Mouse (Mus musculus) 3134 (cell line): ENCODE measurements at regions not wholly inside any gene's neighbourhood (a gene's known extent, or its start where the extent isn't known, plus 50 kb on each side); places are given as distances from the start of the nearest gene placed in this dataset.

Source experiments
- DNase-seq: peaks from one replicate; pipeline ENCODE4 v3.0.0-alpha.2; 2011; ENCODE audit warnings: low spot score; ENCODE audit not compliant: insufficient read length; ENCODE audit errors: extremely low read depth

DNA sequence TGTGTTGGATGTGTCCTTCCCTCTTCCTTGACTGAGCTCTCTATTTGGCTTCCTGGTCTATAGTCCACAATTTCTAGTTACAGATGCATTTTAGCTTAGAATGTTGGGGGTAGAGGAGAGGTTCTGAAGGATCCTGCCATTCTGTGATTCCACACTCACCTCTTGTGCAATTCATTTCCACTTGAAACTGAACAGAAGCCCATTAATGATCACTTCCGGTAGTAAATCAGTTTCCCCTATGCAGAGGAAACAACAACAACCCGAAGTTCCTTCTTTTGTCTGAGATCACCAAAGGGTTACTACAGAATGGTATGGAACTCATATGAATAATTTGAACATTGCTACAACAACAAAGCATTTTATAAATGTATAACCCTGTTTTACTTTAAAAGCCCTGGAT lies 370.3 kb downstream of the Lmo4 start:
- DNase-seq, result no peak

DNA sequence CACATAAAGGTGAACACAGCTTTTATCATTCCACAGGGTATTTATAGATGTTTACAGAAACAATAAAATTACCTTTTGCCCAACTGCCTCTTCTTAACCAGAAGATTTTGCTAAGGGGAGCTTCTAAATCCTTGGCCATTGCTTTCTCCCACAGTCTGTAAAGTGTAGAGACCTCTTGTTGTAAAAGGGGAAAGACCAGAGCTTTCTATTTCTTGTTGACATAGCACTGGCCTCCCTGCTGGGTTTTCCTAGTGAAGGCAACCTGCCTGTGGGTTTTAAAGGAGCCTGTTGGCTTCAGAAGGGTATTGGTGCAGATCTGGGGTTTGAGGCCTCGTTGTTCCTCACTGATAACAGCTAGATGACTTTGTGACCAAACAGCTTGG lies 381.6 kb downstream of the Lmo4 start:
- no peak for DNase-seq

DNA sequence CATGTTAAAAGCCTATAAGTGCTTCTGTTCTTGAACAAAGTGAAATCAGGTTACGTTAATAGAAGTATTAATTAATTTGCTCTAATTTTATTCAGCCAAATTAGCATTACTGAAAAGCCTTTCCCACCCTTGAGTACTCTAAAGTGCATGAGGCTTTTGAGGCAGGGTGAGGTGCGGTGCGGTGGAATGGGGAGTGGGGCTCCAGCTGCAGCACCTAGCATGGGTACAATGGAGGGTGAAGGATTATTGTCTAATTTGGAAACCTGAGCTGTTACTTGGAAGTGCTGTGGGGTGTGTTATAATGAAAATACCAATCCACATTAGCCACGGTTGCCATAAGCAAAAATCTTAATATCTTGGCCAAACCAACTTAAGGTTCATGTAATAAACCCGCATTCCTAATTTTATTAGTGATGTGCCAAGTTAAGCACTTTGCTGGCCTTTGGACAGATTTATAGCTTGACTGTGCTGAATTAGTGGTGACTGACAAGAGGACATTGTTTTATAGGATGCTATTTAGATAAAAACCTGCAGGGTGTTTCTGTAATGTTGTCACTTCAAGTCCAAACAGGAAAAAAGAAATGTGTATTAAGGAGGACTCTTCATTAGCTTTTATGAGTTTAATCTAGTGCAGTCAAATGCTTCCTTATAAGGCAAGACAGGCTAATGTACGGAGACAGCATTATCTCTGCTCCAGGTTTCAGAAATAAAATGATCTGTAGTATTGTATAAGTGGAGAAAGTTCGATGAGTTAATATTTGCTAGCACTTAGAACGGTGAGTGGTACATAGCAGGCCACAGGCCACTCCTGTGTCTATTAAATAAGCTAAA lies 382.2 kb downstream of the Lmo4 start:
- DNase-seq, result no peak

DNA sequence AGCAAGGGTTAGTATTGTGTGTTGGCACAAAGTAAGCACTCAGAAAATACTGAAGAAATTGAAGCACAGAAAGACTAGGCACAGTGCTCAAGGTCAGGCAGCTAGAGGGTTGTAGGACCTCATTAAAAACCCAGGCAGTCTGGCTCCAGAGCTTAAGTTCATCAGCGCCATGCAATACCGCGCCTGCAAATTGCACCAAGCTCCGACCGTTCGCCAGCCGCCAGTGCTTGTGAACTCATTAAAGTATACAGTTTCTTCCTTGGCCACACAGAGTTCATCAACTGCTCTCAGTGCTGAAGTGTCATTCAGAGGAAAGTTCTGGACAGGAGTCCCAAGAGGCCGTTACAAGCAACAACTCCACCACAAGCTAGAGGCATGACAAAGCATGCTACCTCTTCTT lies 397.5 kb downstream of the Lmo4 start:
- no peak for DNase-seq

DNA sequence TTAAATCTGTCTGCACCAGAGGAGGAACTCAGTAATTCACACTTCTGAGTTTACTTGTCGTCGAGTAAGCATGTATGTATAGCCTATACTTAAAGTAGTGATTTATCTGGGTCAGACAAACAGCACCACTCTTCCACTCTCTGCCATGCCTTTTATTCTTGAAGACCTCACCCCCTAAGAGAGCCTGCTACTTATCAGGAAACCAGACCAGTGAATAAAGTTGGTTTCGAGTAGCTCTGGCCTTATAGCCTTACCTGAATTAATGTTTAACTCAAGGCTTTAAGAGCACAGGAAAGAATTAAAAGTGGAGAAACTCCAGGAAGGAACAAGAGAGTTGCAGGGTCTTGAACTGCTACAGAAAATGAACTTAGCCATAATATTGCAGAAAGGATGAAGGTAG lies 398.1 kb downstream of the Lmo4 start:
- DNase-seq, result no peak

DNA sequence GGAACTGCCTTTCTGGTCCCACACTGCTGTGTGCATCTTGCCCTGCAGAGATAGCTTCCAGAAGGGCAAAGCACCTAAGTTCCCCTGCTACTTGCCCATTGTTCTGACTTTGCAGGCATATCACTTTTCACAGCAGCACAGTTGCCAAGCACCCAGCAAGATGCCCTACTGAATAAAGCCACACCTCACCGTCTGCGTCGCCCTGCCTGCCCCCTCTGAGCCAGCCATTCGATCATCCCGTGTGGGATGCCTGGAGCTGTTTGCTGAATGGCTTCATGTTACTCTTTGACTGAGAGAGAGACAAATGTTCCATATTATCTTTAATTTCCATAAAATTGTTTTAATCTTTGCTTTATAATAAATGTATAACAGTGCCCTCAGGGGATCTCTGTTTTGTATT lies 407.2 kb downstream of the Lmo4 start:
- DNase-seq, result no peak

DNA sequence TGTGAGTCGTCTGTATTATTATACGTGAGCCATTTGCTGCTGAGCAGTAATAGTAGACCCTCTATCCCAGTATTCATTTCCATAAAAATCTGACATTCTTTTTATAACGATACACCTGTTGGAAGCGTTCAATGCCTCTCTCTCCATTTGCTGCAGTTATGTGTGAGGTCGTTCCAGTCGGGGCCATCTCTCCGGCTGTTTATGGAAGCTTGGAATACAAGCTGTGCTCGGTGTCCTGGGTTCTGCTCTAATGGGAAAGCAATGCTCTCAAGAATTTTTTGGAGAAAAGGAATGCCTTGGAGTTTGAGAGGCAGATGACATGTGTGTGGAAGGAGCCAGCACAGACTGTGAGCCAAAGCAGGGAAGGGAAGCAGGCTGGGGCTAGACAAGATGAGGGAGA lies 414.1 kb downstream of the Lmo4 start:
- DNase-seq, result no peak

DNA sequence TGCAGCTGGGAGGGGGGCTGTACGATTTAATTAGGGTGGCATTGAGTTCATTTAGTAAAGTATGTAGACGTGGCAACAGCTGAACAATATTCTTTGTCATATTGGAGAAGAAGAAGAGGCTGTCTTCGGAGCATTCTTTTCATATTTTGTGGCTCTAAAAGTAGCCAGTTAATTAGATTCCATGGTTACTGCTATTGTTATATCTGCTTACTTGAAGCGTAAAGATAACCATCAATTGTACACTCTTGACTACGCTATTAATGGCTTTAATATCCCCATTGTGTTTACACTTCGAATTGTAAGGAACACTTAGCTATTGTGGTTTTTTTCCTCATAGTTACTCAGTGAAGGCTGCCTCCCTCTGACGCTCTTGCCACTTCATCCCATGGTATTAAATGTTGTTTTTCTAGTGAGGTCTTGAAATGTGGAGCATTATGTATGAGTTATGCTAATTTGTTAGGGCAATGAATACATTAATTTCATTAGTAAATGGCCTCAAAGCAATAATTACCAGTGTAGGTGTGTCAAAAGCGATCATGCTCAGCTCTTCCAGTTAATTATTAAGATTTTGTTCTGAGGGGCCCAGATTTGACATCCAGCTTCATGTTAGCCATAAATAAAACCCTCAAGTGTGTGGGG lies 415.0 kb downstream of the Lmo4 start:
- no peak for DNase-seq

DNA sequence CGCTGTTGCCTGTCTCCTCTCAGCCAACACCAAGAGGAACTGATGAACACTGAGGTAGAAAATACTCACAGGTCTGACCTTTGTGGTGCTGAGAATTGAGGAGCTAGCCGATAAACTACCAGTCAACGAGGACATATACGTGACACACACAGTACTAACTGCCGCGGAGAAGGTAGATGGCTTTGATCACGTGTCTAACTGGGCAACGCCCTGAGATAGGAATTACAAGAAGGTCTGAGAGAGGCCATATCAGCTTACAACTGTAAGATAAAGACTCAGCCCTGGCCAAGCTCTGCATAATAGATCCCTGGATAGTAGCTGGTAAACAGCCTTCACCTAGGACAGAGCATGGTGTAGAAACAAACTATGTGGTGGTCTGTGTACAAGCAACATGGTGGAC lies 418.1 kb downstream of the Lmo4 start:
- no peak for DNase-seq

DNA sequence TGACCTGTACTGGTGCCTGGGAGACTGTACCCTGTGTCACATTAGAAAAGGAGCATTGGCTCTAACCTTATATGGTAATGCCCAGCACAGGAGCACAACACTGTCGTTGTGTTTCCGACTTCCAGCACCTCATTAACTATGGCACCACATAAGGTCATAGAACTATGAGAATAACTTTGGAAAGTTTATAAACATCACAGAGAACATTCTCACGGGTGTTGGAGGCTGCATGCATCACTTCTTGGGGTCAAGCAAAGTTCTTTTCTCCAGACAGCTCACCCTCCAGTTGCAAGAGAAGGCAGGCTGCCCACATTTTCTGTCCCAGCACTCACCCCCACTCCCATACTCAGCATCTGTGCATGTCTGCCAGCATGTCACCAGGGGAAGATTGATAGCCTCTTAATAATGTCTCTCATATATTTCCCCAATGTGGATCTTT lies 420.6 kb downstream of the Lmo4 start:
- DNase-seq, result no peak

DNA sequence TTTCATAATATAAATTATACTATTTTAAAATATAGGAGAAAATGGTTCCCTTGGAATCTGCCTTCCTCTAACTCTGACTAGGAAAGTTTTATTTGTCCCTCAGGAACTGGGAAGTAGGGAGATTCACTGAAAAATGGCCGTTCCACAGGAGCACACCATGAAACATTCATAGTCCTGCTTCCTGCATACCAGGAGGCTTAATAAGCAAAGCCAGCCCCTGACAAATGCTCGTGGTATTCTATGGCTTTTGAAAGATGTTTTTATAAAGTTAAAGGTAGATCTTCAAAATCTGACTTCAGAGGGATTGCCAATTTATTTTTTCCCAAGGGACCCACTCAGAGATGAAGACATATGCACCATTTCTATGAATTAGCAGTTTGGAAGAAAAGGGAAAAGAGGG lies 426.9 kb downstream of the Lmo4 start:
- DNase-seq, result no peak

DNA sequence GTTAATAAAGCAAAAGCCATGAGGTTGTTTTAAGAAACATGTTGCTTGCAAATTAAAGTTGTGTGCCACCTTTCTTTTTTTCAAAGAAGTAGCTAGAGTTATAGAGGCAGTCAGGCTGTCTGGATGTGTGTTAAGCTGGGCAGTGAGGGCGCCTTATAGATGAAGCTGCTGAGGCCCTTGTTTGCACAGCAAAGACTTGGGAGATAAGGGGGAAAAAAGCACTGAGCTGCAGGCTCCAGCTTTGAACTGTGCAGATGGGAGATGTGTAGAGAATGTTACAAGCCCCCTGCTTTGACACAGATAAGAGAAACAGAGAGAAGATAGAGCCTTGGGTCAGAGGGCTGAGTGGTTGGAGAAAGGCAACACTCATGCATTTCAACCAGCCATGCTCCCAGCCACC lies 445.7 kb downstream of the Lmo4 start:
- DNase-seq, result no peak

DNA sequence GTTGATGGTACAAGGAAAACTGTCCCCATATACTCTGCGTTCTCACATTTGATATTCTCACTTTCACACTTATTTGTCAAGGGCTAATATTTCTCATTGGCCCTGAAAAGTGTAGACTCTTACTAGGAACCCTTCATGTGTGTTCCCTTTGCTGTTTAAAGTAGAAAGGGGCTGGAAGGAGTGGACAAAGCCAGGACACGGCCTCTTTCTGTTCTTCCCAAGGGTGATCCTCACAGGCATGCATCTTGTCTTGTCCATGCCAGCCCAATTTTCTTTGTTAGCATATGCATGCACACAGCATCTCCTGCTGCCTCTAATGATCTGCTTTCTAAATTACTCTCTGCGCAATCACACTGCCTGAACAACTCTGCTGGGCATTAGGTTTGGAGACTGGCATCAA lies 451.8 kb downstream of the Lmo4 start:
- no peak for DNase-seq

DNA sequence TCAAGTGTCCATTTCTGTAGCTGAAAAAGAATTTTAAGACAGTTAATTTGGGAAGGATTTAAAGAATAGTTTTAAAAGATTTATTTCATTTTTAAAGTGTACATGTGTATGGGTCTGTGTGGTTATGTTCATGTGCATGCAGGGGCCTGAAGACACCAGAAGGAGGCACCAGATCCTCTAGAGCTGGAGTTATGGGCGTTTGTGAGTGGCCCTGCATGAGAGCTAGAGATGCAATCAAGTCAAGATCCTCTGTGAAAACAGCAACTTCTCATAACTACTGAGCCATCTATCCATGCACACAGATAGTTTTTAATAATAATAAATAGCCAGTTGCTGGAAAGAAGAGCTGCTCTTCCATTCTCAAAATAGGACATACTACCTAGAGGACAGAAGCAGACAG lies 452.4 kb downstream of the Lmo4 start:
- DNase-seq, result no peak

DNA sequence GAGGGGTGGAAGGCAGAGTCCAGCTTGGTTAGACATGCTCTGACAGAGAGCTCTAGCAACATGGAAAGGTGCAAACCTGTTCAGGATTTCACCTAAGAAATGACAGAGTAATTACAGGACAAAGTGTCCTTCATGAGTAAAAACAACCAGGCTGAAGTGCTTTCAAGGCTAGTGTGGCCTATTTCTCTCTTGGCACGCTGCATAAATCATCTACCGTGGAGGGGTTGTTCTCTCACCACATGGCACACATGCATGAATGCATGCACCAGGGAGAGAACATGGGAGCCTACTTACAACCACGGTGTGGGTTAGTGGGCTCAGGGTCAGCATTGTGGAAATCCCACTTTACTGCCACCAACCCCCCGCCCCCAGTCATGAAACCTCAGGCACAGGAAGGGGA lies 454.9 kb downstream of the Lmo4 start:
- DNase-seq, result no peak

DNA sequence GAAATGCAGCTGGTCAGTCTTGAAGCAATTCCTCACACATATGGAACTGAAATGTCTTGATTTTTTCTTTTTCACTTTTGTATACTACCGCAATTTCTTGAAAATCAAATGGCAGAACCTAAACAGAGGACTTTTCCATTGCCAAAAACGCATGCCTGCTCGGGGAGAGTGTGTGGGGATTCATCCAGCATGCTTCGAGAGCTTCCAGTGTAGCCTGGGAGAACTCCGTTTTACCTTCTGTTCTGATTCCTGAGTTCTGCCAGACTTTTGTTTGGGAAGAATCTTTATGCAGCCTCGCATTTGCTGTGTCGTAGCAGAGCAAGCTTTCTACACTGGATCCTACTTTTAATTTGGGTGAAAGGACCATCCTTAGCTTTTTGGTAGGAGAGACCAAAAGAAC lies 461.4 kb downstream of the Lmo4 start:
- no peak for DNase-seq

DNA sequence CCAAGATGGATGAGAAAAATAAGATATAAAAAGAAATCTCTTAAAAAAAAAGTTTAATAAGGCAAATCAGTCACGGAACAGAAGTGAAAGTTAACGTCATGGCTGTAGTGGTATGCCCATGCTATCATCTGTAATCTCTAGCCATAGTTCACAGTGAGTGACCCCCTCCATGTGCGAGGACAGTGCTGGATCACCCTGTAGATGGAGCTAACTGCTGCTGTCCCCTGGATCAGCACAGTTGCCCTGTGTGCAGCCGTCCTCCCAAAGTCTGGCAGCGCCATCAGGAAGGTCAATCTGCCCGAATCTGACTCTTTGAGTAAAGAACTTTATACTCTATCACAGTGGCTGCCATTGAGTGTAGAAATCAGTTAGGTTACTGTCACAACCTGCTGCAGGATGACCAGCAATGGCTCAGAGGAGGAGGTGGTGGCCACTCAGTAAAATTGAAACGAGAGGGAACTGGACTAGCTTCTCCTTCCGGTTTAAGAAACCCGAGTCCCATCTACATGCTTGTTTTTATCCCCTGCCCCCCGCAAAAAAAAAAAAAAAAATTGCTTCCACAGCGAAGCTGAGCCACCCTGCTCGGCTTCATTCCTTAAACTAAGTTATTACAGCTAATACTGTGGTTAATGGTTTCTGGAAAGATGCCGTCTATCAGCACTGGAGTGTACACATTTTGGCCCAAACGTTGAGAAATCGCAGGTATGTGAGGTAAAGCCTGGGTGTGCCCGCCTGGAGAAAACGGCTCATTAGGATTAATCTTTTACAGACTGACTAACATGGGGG lies 462.0 kb downstream of the Lmo4 start:
- DNase-seq, result no peak

DNA sequence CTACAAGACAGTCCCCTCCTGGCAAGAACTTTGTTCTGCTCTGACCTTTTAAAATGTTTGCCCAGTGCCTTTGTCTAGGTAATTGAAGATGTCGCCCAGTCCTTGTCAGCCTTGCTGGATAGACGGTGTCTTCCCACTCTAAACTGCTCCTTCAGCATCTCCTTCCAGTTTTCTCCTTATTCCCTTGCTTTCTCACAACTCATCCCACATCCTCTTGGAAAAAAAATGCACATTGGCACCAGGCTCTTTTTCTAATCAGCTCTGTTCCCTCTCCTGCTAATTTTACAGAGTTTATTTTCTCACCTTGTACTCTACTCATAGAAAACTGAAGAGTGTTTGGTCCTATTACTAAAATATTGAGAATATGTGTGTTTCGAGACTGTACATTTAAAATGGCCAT lies 466.3 kb downstream of the Lmo4 start:
- no peak for DNase-seq

DNA sequence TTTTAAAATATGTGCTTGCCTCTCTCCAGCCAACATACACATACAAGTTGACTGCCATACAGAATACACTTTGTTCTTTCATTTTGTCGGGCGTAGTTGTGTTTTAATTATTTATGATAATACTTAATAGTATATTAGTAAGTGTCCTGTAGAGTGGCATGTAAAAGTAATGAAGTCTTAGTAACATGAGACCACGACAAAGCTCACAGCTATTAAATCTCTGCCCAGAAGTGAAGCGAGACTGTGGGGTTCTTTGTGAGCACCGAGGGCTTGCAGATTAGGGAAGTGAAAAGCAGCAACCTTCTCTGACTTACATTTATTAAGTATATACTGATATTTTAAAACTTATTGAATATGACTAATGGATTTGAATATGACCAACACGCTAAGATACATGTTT lies 467.2 kb downstream of the Lmo4 start:
- DNase-seq, result no peak

DNA sequence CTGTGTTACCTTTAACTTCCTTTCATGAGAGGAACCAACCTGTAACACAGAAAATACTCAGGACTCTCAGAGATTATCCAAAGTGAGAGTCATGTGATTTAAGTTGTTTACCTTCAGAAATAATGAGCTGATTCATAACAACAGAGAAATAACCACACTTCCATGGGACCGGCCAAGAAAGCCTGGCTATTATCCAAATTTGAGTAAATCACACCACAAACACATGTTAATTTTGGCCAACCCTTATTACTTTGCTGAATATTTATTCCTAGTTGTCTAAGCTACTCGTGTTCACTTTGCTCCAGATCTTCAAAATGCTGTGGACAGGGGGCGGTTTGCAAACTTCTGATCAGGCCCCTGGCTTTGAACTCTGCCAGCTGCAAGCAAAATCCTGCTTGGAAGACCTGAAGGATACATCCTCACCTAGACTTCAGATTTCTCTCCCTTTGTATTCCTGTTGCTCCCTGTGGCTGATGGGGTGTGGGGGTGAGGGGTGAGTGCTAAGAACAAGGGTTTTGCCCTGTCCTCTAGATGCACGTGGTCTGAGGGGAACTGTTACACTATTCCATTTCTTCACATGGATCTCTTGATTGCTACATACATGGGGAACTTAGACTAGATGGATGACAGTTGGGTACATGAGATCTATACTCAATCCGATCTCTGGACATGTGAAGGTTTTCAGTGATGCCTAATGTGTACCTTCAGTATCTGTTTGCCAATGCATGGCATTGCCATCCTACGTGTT lies 468.2 kb downstream of the Lmo4 start:
- no peak for DNase-seq

DNA sequence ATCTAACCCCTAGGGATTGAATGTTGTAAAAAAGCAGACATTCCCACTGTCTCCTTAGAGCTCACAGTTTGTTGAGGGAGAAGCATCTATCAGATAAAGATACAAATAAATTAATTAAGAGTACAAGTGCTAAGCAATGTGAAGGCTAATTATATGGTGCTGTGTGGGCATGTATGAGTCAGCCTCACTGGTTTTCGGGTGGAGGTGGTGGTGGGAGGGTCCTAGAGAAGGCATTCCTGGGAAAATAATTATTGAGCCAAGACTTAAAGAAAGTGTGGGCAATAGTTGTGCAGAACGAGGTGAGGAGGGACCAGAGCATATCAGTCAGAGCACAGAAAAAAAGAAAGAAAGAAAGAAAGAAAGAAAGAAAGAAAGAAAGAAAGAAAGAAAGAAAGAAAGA lies 470.2 kb downstream of the Lmo4 start:
- DNase-seq, result no peak
